Mouse (Mus musculus) frontal cortex, adult 2 months (tissue): ENCODE data around the gene Slc5a11. TPM values are rescaled to one million over a fixed set of nuclear protein-coding genes. Genes with fewer than 3 reads are reported as not detected.

Experiments
- polyA plus RNA-seq: library from polyadenylated mRNA; depleted of rRNA; stranded (reverse); fragments of >200 nt; gene quantifications from 2 replicates; pipeline ENCODE4 v1.2.3, GENCODE M21; 2012; rRNA removed

The Slc5a11 gene
- polyA plus RNA-seq, 1 experiment: 2.8 TPM

Other genes with a start within 250 kb of the Slc5a11 start
- 64.3 and 65.6 TPM in 2 replicates for gene Rbbp6, start 249.1 kb upstream of the Slc5a11 start, polyA plus RNA-seq
- 60.2 and 60.7 TPM in 2 replicates for gene Tnrc6a, start 90.9 kb upstream of the Slc5a11 start, polyA plus RNA-seq
- gene Lcmt1, start 155.0 kb downstream of the Slc5a11 start, polyA plus RNA-seq: 87.9 and 89.4 TPM in 2 replicates
- gene Arhgap17, start 155.1 kb downstream of the Slc5a11 start, polyA plus RNA-seq: 16.4 and 20.4 TPM in 2 replicates
- 0.32 TPM in 1 of 2 replicates, not detected in the other for gene Aqp8, start 247.5 kb downstream of the Slc5a11 start, polyA plus RNA-seq